Mouse (Mus musculus): ENCODE measurements at regions not wholly inside any gene's neighbourhood (a gene's known extent, or its start where the extent isn't known, plus 50 kb on each side); places are given as distances from the start of the nearest gene placed in this dataset.

DNA sequence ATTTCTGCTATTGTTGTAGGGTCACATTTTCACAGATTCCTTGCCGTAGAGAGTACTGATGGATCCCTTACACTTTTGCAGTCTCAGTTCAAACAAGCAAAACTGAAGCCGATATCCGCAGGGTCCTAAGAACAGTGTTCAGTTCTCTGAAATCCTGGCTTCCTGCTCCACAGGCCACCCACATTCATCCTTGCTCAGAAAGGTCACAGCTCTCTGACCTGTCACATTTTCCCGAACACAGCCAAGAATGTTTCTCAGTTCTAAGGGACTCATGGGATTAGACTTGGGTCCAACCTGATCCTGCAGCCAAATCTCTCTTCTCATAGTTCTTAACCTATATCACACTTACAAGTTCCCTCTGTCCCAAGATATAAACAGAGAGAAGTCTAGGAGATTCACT is 432.7 kb downstream of the Basp1 start:
- Histone ChIP-seq H3K4me1 (replicated peaks; ENCODE audit: control insufficient read depth, insufficient read depth, low read length) (no peaks in the 10 kb centered on the region), H3K27me3 (ENCODE audit: control insufficient read depth, insufficient read depth, low read length) (no peaks in the 10 kb centered on the region), H3K36me3 (replicated peaks; ENCODE audit: control insufficient read depth, insufficient read depth) (no peaks in the 10 kb centered on the region), H3K4me2 (replicated peaks) (no peak overlapping the region), H3K9ac (no peak overlapping the region), H3K27ac (no peak overlapping the region), H3K4me3 (replicated peaks; ENCODE audit: low read length) (no peak overlapping the region), H3K9me3 (ENCODE audit: control insufficient read depth, low read length) (no peaks in the 10 kb centered on the region)
- ATAC-seq (ENCODE audit: low FRiP score) = no peak
- 30% methylated on average over 4 of the region's 4 CpGs for WGBS
- no peak for DNase-seq (ENCODE audit: low spot score)

DNA sequence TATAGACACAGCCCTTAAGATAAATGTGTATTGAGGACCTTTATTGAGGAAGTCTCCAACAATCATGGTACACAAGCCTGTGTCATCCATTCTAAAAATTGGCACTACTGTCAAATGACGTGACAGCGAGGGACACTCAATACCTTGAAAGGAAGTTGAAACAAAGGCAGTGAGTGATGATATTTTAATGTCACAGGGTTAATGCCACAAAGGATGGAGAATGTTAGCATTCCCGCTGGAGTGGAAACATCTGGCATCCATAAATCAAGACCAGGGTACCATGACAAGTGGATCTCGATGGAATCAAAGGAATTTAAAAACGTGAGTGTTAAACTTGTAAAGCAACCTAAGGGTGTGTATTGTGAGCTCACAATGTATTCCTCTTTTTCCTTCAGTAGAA is 441.5 kb downstream of the Basp1 start:
- 29% methylated on average over 5 of the region's 5 CpGs for WGBS
- DNase-seq (ENCODE audit: low spot score) = no peak
- no peak for ATAC-seq (ENCODE audit: low FRiP score)

DNA sequence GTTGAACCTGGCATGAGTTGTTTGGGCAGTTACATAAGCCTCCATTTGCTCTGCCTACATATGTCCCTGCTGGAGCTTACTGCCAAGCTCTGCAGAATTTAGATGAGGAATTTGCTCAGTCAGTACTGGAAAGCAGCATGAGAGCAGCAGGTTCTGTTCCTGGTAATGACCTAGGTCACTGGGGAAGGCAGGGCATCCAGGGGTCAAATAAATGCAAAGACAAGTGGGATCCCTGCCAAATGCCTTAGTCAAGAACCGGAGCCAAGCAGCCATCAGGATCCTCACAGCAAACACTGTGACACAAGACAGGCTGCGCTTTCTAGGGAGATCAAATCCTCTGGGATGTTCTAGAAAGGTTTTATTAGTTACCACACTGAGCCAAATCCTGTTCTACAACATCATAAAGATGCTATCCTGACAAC is 444.2 kb downstream of the Basp1 start:
- DNase-seq (ENCODE audit: low spot score) (peak; percentile 39), ATAC-seq (ENCODE audit: low FRiP score) (peak; percentile 73; the same call in 1 of the 2 replicates)
- Histone ChIP-seq H3K9me3 (ENCODE audit: control insufficient read depth, low read length) (no peaks in the 10 kb centered on the region), H3K4me2 (replicated peaks) (no peak overlapping the region), H3K9ac (no peak overlapping the region), H3K27me3 (ENCODE audit: control insufficient read depth, insufficient read depth, low read length) (no peaks in the 10 kb centered on the region), H3K27ac (peak overlapping the region; percentile 32; the same call in 1 of the 2 replicates), H3K36me3 (replicated peaks; ENCODE audit: control insufficient read depth, insufficient read depth) (no peaks in the 10 kb centered on the region), H3K4me3 (replicated peaks; ENCODE audit: low read length) (no peak overlapping the region), H3K4me1 (replicated peaks; ENCODE audit: control insufficient read depth, insufficient read depth, low read length) (peaks cover 8% of the 10 kb centered on the region)
- WGBS = 29% methylated on average over 2 of the region's 2 CpGs

More for the DNA sequence above, 441.5 kb downstream of the Basp1 start:
- no peak overlapping the region for H3K4me3 ChIP-seq (replicated peaks; ENCODE audit: low read length)
- H3K27me3 ChIP-seq (ENCODE audit: control insufficient read depth, insufficient read depth, low read length) = no peaks in the 10 kb centered on the region
- H3K4me2 ChIP-seq (replicated peaks) = no peak overlapping the region
- H3K4me1 ChIP-seq (replicated peaks; ENCODE audit: control insufficient read depth, insufficient read depth, low read length) = peaks cover 8% of the 10 kb centered on the region
- no peaks in the 10 kb centered on the region for H3K9me3 ChIP-seq (ENCODE audit: control insufficient read depth, low read length)
- no peak overlapping the region for H3K9ac ChIP-seq
- H3K36me3 ChIP-seq (replicated peaks; ENCODE audit: control insufficient read depth, insufficient read depth) = no peaks in the 10 kb centered on the region
- no peak overlapping the region for H3K27ac ChIP-seq

DNA sequence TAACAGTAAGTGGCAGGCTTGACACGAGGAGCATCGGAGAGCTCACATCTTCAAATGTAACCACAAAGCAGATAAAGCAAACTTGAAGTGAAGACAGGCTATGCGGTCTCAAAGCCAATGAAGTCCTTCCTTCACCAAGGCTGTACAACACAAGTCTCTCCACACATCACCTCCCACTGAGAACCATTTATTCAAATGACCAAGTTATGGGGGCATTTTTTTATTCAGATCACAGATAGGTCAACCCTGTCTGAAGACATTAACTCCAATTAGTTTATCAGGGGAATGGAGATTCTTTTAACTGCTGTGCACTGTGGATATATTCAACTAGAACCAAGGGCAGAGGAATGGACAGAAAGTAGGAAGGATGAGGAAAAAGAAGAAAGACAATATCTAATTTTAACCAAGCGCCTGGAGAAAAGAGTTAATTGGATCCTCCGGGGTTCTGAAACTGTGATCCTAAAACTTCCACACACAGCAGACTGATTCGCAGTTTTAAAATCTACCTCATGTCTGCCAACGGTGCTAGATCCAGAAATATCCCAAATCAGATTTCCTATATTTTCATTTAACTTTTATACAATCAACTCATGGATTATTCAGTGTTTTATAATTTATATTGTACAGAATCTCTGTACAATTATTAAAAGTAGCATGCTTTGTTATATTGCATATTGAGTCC is 444.8 kb downstream of the Basp1 start:
- Histone ChIP-seq H3K4me3 (replicated peaks; ENCODE audit: low read length) (no peak overlapping the region), H3K36me3 (replicated peaks; ENCODE audit: control insufficient read depth, insufficient read depth) (no peaks in the 10 kb centered on the region), H3K27me3 (ENCODE audit: control insufficient read depth, insufficient read depth, low read length) (no peaks in the 10 kb centered on the region), H3K27ac (peak overlapping the region; percentile 32; the same call in 1 of the 2 replicates), H3K9me3 (ENCODE audit: control insufficient read depth, low read length) (no peaks in the 10 kb centered on the region), H3K4me2 (replicated peaks) (no peak overlapping the region), H3K9ac (no peak overlapping the region), H3K4me1 (replicated peaks; ENCODE audit: control insufficient read depth, insufficient read depth, low read length) (peaks cover 8% of the 10 kb centered on the region)
- DNase-seq (ENCODE audit: low spot score) (no peak), ATAC-seq (ENCODE audit: low FRiP score) (no peak)
- 90% methylated on average over 7 of the region's 7 CpGs for WGBS

DNA sequence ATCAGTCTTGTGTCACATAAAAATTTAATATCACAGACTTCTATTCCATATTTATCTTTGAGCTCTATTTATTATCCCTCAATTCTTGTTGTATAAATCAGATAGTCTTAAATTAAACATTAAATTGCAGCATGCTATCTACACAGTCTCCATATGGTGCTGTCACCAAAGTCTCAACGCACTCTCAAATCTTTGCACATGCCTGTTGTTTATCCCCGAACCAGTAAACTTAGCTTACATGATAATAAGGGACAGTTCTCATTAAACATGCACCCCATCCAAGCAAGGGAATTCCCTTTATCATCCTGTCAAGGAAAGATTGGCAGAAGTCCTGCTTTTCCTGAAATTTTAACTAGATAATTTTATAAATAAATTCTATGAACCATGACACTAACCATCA is 483.8 kb downstream of the Basp1 start:
- H3K27ac ChIP-seq = no peak overlapping the region
- ATAC-seq (ENCODE audit: low FRiP score) (no peak), DNase-seq (ENCODE audit: low spot score) (no peak)
- 82% methylated on average over 2 of the region's 2 CpGs for WGBS
- H3K27me3 ChIP-seq (ENCODE audit: control insufficient read depth, insufficient read depth, low read length) = no peaks in the 10 kb centered on the region
- H3K4me3 ChIP-seq (replicated peaks; ENCODE audit: low read length) = no peak overlapping the region
- H3K4me1 ChIP-seq (replicated peaks; ENCODE audit: control insufficient read depth, insufficient read depth, low read length) = no peaks in the 10 kb centered on the region
- no peaks in the 10 kb centered on the region for H3K36me3 ChIP-seq (replicated peaks; ENCODE audit: control insufficient read depth, insufficient read depth)
- no peak overlapping the region for H3K9ac ChIP-seq
- H3K9me3 ChIP-seq (ENCODE audit: control insufficient read depth, low read length) = no peaks in the 10 kb centered on the region
- H3K4me2 ChIP-seq (replicated peaks) = no peak overlapping the region

DNA sequence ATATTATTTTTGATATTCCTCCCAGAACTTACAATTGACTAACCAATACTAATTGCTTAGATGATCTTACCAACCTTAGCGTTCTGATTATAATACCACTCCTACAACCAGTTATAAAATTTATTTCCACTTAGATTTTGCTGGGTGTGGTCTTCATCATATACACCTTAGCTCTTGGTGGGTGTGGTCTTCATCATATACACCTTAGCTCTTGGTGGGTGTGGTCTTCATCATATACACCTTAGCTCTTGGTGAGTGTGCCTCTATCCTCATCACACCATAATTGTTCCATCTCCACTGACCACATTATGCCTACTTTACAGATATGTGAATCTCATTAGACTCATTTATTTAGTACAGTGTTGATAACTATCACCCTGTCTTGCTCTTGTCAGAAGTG is 501.7 kb downstream of the Basp1 start:
- H3K36me3 ChIP-seq (replicated peaks; ENCODE audit: control insufficient read depth, insufficient read depth) = no peaks in the 10 kb centered on the region
- H3K9ac ChIP-seq = no peak overlapping the region
- 79% methylated on average over 1 of the region's 1 CpGs for WGBS
- no peak for ATAC-seq (ENCODE audit: low FRiP score)
- H3K27ac ChIP-seq = no peak overlapping the region
- no peak overlapping the region for H3K4me2 ChIP-seq (replicated peaks)
- no peak for DNase-seq (ENCODE audit: low spot score)
- no peaks in the 10 kb centered on the region for H3K9me3 ChIP-seq (ENCODE audit: control insufficient read depth, low read length)
- H3K4me1 ChIP-seq (replicated peaks; ENCODE audit: control insufficient read depth, insufficient read depth, low read length) = no peaks in the 10 kb centered on the region
- no peaks in the 10 kb centered on the region for H3K27me3 ChIP-seq (ENCODE audit: control insufficient read depth, insufficient read depth, low read length)
- no peak overlapping the region for H3K4me3 ChIP-seq (replicated peaks; ENCODE audit: low read length)

DNA sequence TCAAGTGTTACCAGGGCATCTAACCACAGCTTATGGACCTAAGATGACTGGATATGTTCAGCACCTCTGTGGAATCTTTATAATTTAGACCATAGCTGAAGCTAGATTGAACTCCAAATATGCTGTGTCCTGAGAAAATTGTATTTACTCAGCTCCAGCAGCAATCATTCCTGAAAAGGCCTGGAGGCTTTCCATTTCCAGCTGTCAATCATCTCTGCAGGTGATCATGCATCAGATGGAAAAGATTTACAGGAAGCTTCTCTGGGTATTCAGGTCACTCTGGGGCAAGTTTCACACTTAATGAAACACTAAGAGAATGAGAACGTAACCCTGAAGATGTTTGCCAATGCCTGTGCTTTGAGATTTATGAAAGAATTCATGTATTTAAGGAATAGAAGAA is 502.1 kb downstream of the Basp1 start:
- no peaks in the 10 kb centered on the region for H3K4me1 ChIP-seq (replicated peaks; ENCODE audit: control insufficient read depth, insufficient read depth, low read length)
- no peaks in the 10 kb centered on the region for H3K27me3 ChIP-seq (ENCODE audit: control insufficient read depth, insufficient read depth, low read length)
- no peaks in the 10 kb centered on the region for H3K36me3 ChIP-seq (replicated peaks; ENCODE audit: control insufficient read depth, insufficient read depth)
- no peaks in the 10 kb centered on the region for H3K9me3 ChIP-seq (ENCODE audit: control insufficient read depth, low read length)
- no peak overlapping the region for H3K4me3 ChIP-seq (replicated peaks; ENCODE audit: low read length)
- 50% methylated on average over 1 of the region's 1 CpGs for WGBS
- H3K4me2 ChIP-seq (replicated peaks) = no peak overlapping the region
- H3K9ac ChIP-seq = no peak overlapping the region
- H3K27ac ChIP-seq = no peak overlapping the region
- no peak for ATAC-seq (ENCODE audit: low FRiP score)
- peak; percentile 40 for DNase-seq (ENCODE audit: low spot score)

DNA sequence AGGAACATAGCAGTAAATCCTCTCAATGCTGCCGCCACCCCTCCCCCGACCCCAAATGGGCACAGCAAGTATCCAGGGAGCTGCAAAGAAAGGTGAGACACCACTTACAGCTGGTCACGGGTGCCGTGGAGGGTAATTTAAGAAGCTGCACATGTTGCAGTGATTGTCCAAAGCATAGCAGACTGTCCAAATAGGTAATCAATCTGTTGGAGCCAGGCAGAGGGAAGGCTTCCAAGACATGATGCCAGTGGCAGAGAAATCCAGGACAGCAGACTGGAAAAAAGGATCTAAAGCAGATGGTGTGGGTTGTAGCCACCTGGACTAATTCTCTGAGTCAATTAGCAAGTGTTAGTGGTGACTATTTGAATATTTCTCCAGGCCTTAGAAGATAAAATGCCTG is 506.6 kb downstream of the Basp1 start:
- H3K4me2 ChIP-seq (replicated peaks) = no peak overlapping the region
- 68% methylated on average over 4 of the region's 4 CpGs for WGBS
- no peak for ATAC-seq (ENCODE audit: low FRiP score)
- DNase-seq (ENCODE audit: low spot score) = no peak
- no peak overlapping the region for H3K4me3 ChIP-seq (replicated peaks; ENCODE audit: low read length)
- no peaks in the 10 kb centered on the region for H3K27me3 ChIP-seq (ENCODE audit: control insufficient read depth, insufficient read depth, low read length)
- no peak overlapping the region for H3K27ac ChIP-seq
- no peaks in the 10 kb centered on the region for H3K9me3 ChIP-seq (ENCODE audit: control insufficient read depth, low read length)
- H3K4me1 ChIP-seq (replicated peaks; ENCODE audit: control insufficient read depth, insufficient read depth, low read length) = no peaks in the 10 kb centered on the region
- no peak overlapping the region for H3K9ac ChIP-seq
- H3K36me3 ChIP-seq (replicated peaks; ENCODE audit: control insufficient read depth, insufficient read depth) = no peaks in the 10 kb centered on the region

DNA sequence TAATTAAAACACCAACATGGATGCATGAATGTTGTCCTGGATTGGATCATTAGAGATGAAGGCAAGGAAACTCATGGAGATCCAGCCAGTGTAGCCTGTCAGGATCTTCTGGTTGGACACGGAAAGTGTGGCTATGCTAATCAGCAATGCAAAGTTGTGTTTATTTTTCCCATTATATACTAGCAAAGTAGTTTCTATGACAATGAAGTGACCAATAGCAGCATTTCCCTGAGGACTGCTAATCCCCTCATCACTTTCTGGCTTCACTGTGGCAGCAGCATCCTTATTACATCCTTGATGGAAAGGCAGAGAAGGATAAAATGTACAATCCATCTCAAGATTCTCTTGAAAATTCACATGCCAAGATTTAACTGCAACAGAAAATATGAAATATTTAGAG is 534.7 kb downstream of the Basp1 start:
- Histone ChIP-seq H3K27ac (peak overlapping the region; percentile 90), H3K36me3 (replicated peaks; ENCODE audit: control insufficient read depth, insufficient read depth) (no peaks in the 10 kb centered on the region), H3K9me3 (ENCODE audit: control insufficient read depth, low read length) (no peaks in the 10 kb centered on the region), H3K27me3 (ENCODE audit: control insufficient read depth, insufficient read depth, low read length) (no peaks in the 10 kb centered on the region), H3K9ac (no peak overlapping the region), H3K4me2 (replicated peaks) (no peak overlapping the region), H3K4me1 (replicated peaks; ENCODE audit: control insufficient read depth, insufficient read depth, low read length) (peaks cover 19% of the 10 kb centered on the region), H3K4me3 (replicated peaks; ENCODE audit: low read length) (no peak overlapping the region)
- no peak for ATAC-seq (ENCODE audit: low FRiP score)
- no peak for DNase-seq (ENCODE audit: low spot score)
- 18% methylated on average over 1 of the region's 1 CpGs for WGBS

All from hindbrain, embryonic 14.5 days (tissue).